Mouse (Mus musculus) liver, postnatal 0 days (tissue): Measurements from ENCODE around the gene Sos1.

ENCODE experiments used
- CTCF ChIP-seq: sonication (generic); IDR thresholded peaks from 2 replicates; pipeline ENCODE4 v1.5.1; 2016; ENCODE audit warnings: antibody characterized with exemption, low read depth
- EP300 ChIP-seq: IDR thresholded peaks from 2 replicates; pipeline ENCODE4 v1.6.1; 2016; ENCODE audit warnings: antibody characterized with exemption, low read depth, mild to moderate bottlenecking

- TF ChIP-seq CTCF, result no peak
- no peak for TF ChIP-seq EP300
Observed at GRCm38 (mm10) chr17:80390024-80390423, 90.2 kb downstream of the Sos1 start.
